Mouse (Mus musculus): ENCODE measurements around the gene Foxn3. TPM values are rescaled to one million over a fixed set of nuclear protein-coding genes. Genes with fewer than 3 reads are reported as not detected.

The Foxn3 gene
- polyA plus RNA-seq, 1 experiment from 2014 or later, result 18.6 TPM

DNA sequence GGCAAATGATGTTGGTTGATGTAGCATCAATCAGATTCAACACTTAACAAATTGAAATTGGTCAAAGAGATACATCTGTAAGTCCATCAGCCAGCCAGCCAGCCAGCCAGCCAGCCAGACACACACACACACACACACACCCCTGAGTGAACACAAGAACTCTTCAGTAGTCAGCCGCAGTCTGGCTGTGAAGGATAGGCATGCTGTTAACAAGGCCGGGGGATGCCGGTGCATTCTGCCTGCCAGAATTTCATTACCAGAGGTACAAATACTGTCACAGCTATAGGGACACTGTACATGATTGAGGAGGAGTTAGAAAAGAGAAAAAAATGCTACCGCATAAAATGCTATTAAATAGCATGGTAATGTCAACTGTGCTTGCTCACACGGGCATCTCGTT lies 271.2 kb downstream of the Foxn3 start:
- H3K4me3 ChIP-seq (replicated peaks), result no peak overlapping the region
- no peaks in the 10 kb centered on the region for H3K27me3 ChIP-seq
- H3K9me3 ChIP-seq (replicated peaks), result no peaks in the 10 kb centered on the region
- peaks cover 5% of the 10 kb centered on the region; the same call in 1 of the 2 replicates for H3K4me1 ChIP-seq (replicated peaks)
- no peak overlapping the region for H3K4me2 ChIP-seq
- ATAC-seq (ENCODE audit: insufficient read depth), result no peak
- no peak overlapping the region for H3K9ac ChIP-seq
- 82% methylated on average over 6 of the region's 6 CpGs for WGBS (ENCODE audit: insufficient replicate concordance)
- H3K27ac ChIP-seq (replicated peaks), result no peak overlapping the region
- no peaks in the 10 kb centered on the region for H3K36me3 ChIP-seq (replicated peaks)

- Histone ChIP-seq H3K27me3 (no peaks in the 10 kb centered on the region), H3K9ac (no peak overlapping the region), H3K9me3 (replicated peaks) (no peaks in the 10 kb centered on the region), H3K27ac (replicated peaks) (no peak overlapping the region), H3K36me3 (replicated peaks) (no peaks in the 10 kb centered on the region), H3K4me2 (no peak overlapping the region), H3K4me1 (replicated peaks) (peaks cover 13% of the 10 kb centered on the region), H3K4me3 (replicated peaks) (no peak overlapping the region)
- no peak for ATAC-seq (ENCODE audit: insufficient read depth)
- WGBS (ENCODE audit: insufficient replicate concordance), result 64% methylated on average over 5 of the region's 5 CpGs
These were observed 276.3 kb downstream of the Foxn3 start for GRCm38 (mm10) chr12:99287081-99287480.

DNA sequence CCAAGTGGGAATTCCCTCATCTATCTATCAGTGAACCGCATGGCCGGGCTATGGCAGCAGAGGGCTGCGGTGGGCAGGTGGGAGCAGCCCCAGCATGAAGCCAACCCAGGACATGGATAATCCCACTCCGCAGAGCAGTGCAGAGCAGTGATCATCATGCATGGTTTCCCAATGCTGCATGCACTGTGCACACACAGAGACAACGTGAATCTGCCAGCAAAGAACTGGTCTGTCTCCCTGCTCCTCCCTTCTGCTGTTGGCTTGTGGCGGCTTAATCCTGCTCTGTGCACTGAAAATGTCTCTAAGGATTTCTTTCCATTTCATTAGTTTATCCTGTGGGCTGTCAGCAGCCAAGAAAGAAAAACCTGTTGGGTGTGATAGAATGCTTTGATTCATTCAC lies 276.7 kb downstream of the Foxn3 start:
- peaks cover 14% of the 10 kb centered on the region for H3K4me1 ChIP-seq (replicated peaks)
- no peak overlapping the region for H3K4me3 ChIP-seq (replicated peaks)
- H3K4me2 ChIP-seq, result no peak overlapping the region
- no peak overlapping the region for H3K27ac ChIP-seq (replicated peaks)
- WGBS (ENCODE audit: insufficient replicate concordance), result 76% methylated on average over 6 of the region's 6 CpGs
- H3K27me3 ChIP-seq, result no peaks in the 10 kb centered on the region
- H3K36me3 ChIP-seq (replicated peaks), result no peaks in the 10 kb centered on the region
- H3K9ac ChIP-seq, result no peak overlapping the region
- no peaks in the 10 kb centered on the region for H3K9me3 ChIP-seq (replicated peaks)
- no peak for ATAC-seq (ENCODE audit: insufficient read depth)

GRCm38 (mm10) chr12:99285656-99286055 lies 277.7 kb downstream of the Foxn3 start:
- H3K4me2 ChIP-seq, result no peak overlapping the region
- no peak overlapping the region for H3K9ac ChIP-seq
- no peaks in the 10 kb centered on the region for H3K9me3 ChIP-seq (replicated peaks)
- WGBS (ENCODE audit: insufficient replicate concordance), result 69% methylated on average over 8 of the region's 8 CpGs
- no peak overlapping the region for H3K4me3 ChIP-seq (replicated peaks)
- H3K4me1 ChIP-seq (replicated peaks), result peaks cover 22% of the 10 kb centered on the region
- ATAC-seq (ENCODE audit: insufficient read depth), result no peak
- H3K27me3 ChIP-seq, result no peaks in the 10 kb centered on the region
- no peaks in the 10 kb centered on the region for H3K36me3 ChIP-seq (replicated peaks)
- no peak overlapping the region for H3K27ac ChIP-seq (replicated peaks)

- no peak for ATAC-seq (ENCODE audit: insufficient read depth)
- H3K36me3 ChIP-seq (replicated peaks), result no peaks in the 10 kb centered on the region
- WGBS (ENCODE audit: insufficient replicate concordance), result 67% methylated on average over 9 of the region's 9 CpGs
- no peaks in the 10 kb centered on the region for H3K9me3 ChIP-seq (replicated peaks)
- H3K4me1 ChIP-seq (replicated peaks), result peaks cover 27% of the 10 kb centered on the region
- H3K4me2 ChIP-seq, result no peak overlapping the region
- no peaks in the 10 kb centered on the region for H3K27me3 ChIP-seq
- no peak overlapping the region for H3K4me3 ChIP-seq (replicated peaks)
- no peak overlapping the region for H3K9ac ChIP-seq
- H3K27ac ChIP-seq (replicated peaks), result no peak overlapping the region
These were observed 278.2 kb downstream of the Foxn3 start for GRCm38 (mm10) chr12:99285199-99285598.

- no peak overlapping the region for H3K9ac ChIP-seq
- WGBS (ENCODE audit: insufficient replicate concordance), result 47% methylated on average over 8 of the region's 8 CpGs
- no peaks in the 10 kb centered on the region for H3K36me3 ChIP-seq (replicated peaks)
- H3K27me3 ChIP-seq, result no peaks in the 10 kb centered on the region
- H3K27ac ChIP-seq (replicated peaks), result no peak overlapping the region
- H3K9me3 ChIP-seq (replicated peaks), result no peaks in the 10 kb centered on the region
- no peak for ATAC-seq (ENCODE audit: insufficient read depth)
- H3K4me1 ChIP-seq (replicated peaks), result peaks cover 33% of the 10 kb centered on the region
- no peak overlapping the region for H3K4me2 ChIP-seq
- H3K4me3 ChIP-seq (replicated peaks), result no peak overlapping the region
These were observed 278.8 kb downstream of the Foxn3 start for GRCm38 (mm10) chr12:99284419-99285069.

DNA sequence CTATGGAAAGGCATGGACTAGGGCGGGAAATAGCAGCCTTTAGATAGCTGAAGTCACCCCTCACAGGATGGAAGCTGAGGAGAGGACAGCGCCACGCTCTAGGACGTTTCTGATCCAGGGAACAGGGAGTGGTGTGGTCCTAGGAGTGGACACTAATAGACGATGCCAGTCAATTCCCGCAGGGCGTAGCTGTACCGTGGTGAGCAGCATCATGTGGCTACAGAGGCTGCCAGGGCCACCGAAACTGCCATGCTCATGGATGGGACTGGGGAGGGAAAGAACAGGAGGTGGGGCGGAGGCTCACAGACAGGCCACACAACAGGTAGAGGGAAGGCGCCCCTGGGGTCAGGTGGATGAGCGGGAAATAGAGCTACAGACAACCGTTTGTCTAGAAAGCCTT lies 282.6 kb downstream of the Foxn3 start:
- WGBS (ENCODE audit: insufficient replicate concordance), result 81% methylated on average over 13 of the region's 13 CpGs
- H3K9me3 ChIP-seq (replicated peaks), result no peaks in the 10 kb centered on the region
- no peaks in the 10 kb centered on the region for H3K27me3 ChIP-seq
- no peaks in the 10 kb centered on the region for H3K36me3 ChIP-seq (replicated peaks)
- H3K27ac ChIP-seq (replicated peaks), result no peak overlapping the region
- H3K4me1 ChIP-seq (replicated peaks), result peaks cover 35% of the 10 kb centered on the region
- H3K4me2 ChIP-seq, result 0 out of 2 replicates have a peak overlapping the region, but pooled peaks have one; percentile 20
- H3K4me3 ChIP-seq (replicated peaks), result no peak overlapping the region
- ATAC-seq (ENCODE audit: insufficient read depth), result no peak
- H3K9ac ChIP-seq, result no peak overlapping the region

GRCm38 (mm10) chr12:99280291-99280690 lies 283.1 kb downstream of the Foxn3 start:
- peak overlapping the region; percentile 20; the same call in 1 of the 2 replicates for H3K4me2 ChIP-seq
- H3K36me3 ChIP-seq (replicated peaks), result no peaks in the 10 kb centered on the region
- 16% methylated on average over 4 of the region's 4 CpGs for WGBS (ENCODE audit: insufficient replicate concordance)

GRCm38 (mm10) chr12:99279426-99279825 lies 284.0 kb downstream of the Foxn3 start:
- H3K9ac ChIP-seq, result no peak overlapping the region
- WGBS (ENCODE audit: insufficient replicate concordance), result 77% methylated on average over 4 of the region's 4 CpGs
- no peaks in the 10 kb centered on the region for H3K27me3 ChIP-seq
- H3K4me1 ChIP-seq (replicated peaks), result peaks cover 33% of the 10 kb centered on the region
- no peaks in the 10 kb centered on the region for H3K36me3 ChIP-seq (replicated peaks)
- no peaks in the 10 kb centered on the region for H3K9me3 ChIP-seq (replicated peaks)
- H3K4me2 ChIP-seq, result no peak overlapping the region
- no peak for ATAC-seq (ENCODE audit: insufficient read depth)
- no peak overlapping the region for H3K4me3 ChIP-seq (replicated peaks)
- no peak overlapping the region for H3K27ac ChIP-seq (replicated peaks)

More at GRCm38 (mm10) chr12:99280291-99280690, 283.1 kb downstream of the Foxn3 start:
- H3K4me1 ChIP-seq (replicated peaks), result peaks cover 31% of the 10 kb centered on the region
- no peaks in the 10 kb centered on the region for H3K9me3 ChIP-seq (replicated peaks)
- no peak overlapping the region for H3K9ac ChIP-seq
- ATAC-seq (ENCODE audit: insufficient read depth), result peak; percentile 48; the same call in 1 of the 2 replicates
- no peak overlapping the region for H3K4me3 ChIP-seq (replicated peaks)
- no peak overlapping the region for H3K27ac ChIP-seq (replicated peaks)
- no peaks in the 10 kb centered on the region for H3K27me3 ChIP-seq

DNA sequence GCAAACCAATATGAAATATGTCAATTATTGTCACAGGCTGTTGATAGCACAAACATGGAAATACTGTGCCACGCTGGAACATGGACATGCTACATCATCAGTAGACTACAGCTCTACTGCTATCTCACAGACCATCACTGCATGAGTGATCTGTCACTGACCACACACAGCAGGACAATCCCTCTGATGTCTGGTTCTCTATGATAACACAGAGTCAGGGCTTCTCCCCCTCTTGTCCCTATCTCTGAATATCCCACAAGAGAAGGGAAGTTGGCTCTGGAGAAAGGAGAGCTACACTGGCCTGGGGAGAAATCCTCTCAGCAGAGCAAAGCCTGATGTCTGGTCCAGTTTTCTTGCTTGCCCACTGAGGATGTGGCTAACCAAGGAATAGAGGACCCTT lies 288.8 kb downstream of the Foxn3 start:
- no peak overlapping the region for H3K9ac ChIP-seq
- ATAC-seq (ENCODE audit: insufficient read depth), result peak; percentile 52; the same call in 1 of the 2 replicates
- 22% methylated on average over 1 of the region's 1 CpGs for WGBS (ENCODE audit: insufficient replicate concordance)

DNA sequence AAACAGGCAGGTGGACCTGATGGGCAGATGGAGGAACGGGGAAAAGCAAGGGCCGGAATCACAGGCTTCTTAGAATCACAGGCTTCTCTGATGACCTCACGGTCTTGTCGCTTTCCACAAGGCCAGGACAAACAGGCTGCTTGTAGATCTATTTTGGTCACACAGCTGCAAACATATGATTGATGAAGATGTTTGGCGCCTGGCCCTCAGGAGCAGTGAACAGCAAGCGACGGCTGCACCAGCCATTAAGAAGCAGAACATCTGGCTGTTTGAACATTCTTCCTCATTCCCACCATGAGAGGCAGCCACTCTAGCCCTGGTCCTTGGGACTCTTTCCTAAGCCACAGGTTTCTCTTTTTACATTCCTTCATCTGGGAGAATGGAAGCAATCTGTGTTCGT lies 294.0 kb downstream of the Foxn3 start:
- no peak overlapping the region for H3K9ac ChIP-seq
- H3K4me3 ChIP-seq (replicated peaks), result no peak overlapping the region
- H3K9me3 ChIP-seq (replicated peaks), result no peaks in the 10 kb centered on the region
- no peaks in the 10 kb centered on the region for H3K27me3 ChIP-seq
- WGBS (ENCODE audit: insufficient replicate concordance), result 73% methylated on average over 8 of the region's 8 CpGs
- peaks cover under 1% of the 10 kb centered on the region; the same call in 1 of the 2 replicates for H3K4me1 ChIP-seq (replicated peaks)
- no peak overlapping the region for H3K27ac ChIP-seq (replicated peaks)
- no peak overlapping the region for H3K4me2 ChIP-seq
- ATAC-seq (ENCODE audit: insufficient read depth), result no peak
- H3K36me3 ChIP-seq (replicated peaks), result no peaks in the 10 kb centered on the region

More for the DNA sequence above, 288.8 kb downstream of the Foxn3 start:
- no peak overlapping the region for H3K4me3 ChIP-seq (replicated peaks)
- H3K36me3 ChIP-seq (replicated peaks), result no peaks in the 10 kb centered on the region
- peaks cover 11% of the 10 kb centered on the region for H3K4me1 ChIP-seq (replicated peaks)
- no peaks in the 10 kb centered on the region for H3K27me3 ChIP-seq
- no peak overlapping the region for H3K4me2 ChIP-seq
- no peak overlapping the region for H3K27ac ChIP-seq (replicated peaks)
- H3K9me3 ChIP-seq (replicated peaks), result no peaks in the 10 kb centered on the region

GRCm38 (mm10) chr12:99268954-99269353 lies 294.4 kb downstream of the Foxn3 start:
- ATAC-seq (ENCODE audit: insufficient read depth), result no peak
- Histone ChIP-seq H3K27ac (replicated peaks) (no peak overlapping the region), H3K4me3 (replicated peaks) (no peak overlapping the region), H3K9me3 (replicated peaks) (no peaks in the 10 kb centered on the region), H3K27me3 (no peaks in the 10 kb centered on the region), H3K36me3 (replicated peaks) (no peaks in the 10 kb centered on the region), H3K4me2 (no peak overlapping the region), H3K9ac (no peak overlapping the region), H3K4me1 (replicated peaks) (no peaks in the 10 kb centered on the region)
- WGBS (ENCODE audit: insufficient replicate concordance), result 77% methylated on average over 11 of the region's 11 CpGs
